Mouse (Mus musculus) neutrophil, adult 5-6 weeks (primary cell): ENCODE measurements around the gene Abt1. TPM values are rescaled to one million over a fixed set of nuclear protein-coding genes. Genes with fewer than 3 reads are reported as not detected.

Experiments
- ATAC-seq: fragments of 151-379, 151-347 bp; 2 replicates; pipeline ENCODE4 v1.8.0; 2017; ENCODE audit warnings: mild to moderate bottlenecking, moderate TSS enrichment; ENCODE audit not compliant: insufficient number of reproducible peaks, poor library complexity, low FRiP score, severe bottlenecking; ENCODE audit errors: extremely low read depth
- total RNA-seq: library from RNA; stranded (forward); fragments of 200-1000 nt; gene quantifications from 2 replicates; pipeline ENCODE4 v1.2.3, GENCODE M21; 2017

Abt1 gene
- total RNA-seq, 1 experiment from 2014 or later, result 10.2 TPM

GRCm38 (mm10) chr13:23372433-23372832 lies 51.2 kb downstream of the Abt1 start:
- no peak for ATAC-seq

GRCm38 (mm10) chr13:23370075-23370474 lies 53.6 kb downstream of the Abt1 start:
- ATAC-seq, result no peak

DNA sequence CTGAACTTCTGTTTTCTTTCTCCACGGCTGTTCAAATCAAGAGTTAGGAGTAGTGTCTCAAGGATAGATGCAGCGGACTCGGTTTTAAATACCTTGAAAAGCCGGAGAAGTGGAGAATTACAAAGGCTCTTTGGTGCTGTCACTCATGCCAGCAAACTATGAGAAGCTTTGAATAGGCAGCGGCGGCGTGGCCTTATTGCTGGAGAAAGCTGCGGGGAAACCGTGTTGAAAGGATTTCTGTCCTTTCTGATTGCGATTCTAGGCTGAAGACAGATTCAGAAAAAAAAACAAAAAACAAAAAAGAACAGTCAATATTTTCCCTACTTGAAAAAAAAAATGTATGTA lies 54.3 kb downstream of the Abt1 start:
- no peak for ATAC-seq

DNA sequence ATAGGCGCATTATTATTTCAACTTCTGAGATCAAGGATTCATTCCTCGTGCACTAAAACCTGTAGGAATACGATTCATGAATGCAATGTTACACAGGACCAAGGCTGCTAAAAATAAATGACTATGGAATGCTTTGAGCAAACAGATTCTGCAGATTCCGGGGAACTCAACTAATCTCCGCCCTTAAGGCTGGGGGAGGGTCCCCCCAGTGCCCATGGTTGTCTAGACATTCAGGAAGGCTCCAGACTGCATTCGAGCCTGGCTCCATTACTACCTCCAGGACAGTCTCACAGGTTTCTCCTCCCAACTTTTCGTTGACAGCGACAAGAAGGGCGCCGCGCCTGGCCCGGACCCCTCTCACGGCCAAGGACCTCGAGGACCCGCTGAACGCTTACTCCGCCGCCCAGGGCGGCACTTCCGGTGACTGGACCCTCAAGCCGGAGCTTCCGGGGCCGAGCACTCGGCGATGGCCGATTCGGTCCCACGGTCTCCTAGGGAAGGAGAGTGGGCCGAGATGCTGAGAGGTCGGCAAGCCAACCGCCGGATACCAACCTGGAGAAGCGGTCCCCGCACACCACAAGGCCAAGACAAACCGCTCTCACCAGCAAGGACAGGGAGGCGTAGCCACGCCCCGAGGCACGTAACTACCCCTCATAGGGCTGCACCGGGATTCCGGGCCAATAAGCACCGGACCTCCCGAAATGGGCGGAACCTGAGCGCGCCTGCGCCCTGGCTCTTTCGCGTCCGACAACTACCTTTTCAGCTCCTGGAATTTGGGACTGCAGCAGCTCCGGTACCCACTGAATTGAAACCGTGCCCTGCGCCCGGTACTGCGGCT lies 54.9 kb downstream of the Abt1 start, which contains the start of gene Zfp322a:
TSS of gene Zfp322a (minus strand) at position 626 of the 838 bp plus-strand sequence.
- peak; percentile 99 for ATAC-seq

Other genes with a start within 250 kb of the Abt1 start
- gene Vmn1r220, start 235.9 kb downstream of the Abt1 start, total RNA-seq, result 0.12 TPM in 1 of 2 replicates, not detected in the other
- 0.12 TPM in 1 of 2 replicates, not detected in the other for gene Vmn1r221, start 209.7 kb downstream of the Abt1 start, total RNA-seq
- gene Vmn1r222, start 187.9 kb downstream of the Abt1 start, total RNA-seq, result not detected in 2 replicates
- not detected in 2 replicates for gene Vmn1r223, start 176.7 kb downstream of the Abt1 start, total RNA-seq
- gene Zfp322a, start 54.7 kb downstream of the Abt1 start, total RNA-seq, result 34.4 and 34.6 TPM in 2 replicates
- gene Btn1a1, start 42.0 kb upstream of the Abt1 start, total RNA-seq, result not detected in 2 replicates
- gene Btn2a2, start 65.0 kb upstream of the Abt1 start, total RNA-seq, result 0.25 and 0.58 TPM in 2 replicates
- gene Hist1h4h, start 107.2 kb upstream of the Abt1 start, total RNA-seq, result 161 and 193 TPM in 2 replicates
- 3.5 and 5.0 TPM in 2 replicates for gene Hist1h2af, start 110.0 kb upstream of the Abt1 start, total RNA-seq
- not detected in 2 replicates for gene Hist1h3g, start 111.6 kb upstream of the Abt1 start, total RNA-seq
- gene Hist1h2bh, start 119.5 kb upstream of the Abt1 start, total RNA-seq, result 5.8 and 6.4 TPM in 2 replicates
- 21.9 and 24.1 TPM in 2 replicates for gene Hist1h3f, start 120.2 kb upstream of the Abt1 start, total RNA-seq
- 15.2 and 27.6 TPM in 2 replicates for gene Hist1h4f, start 127.8 kb upstream of the Abt1 start, total RNA-seq
- 28.5 and 28.7 TPM in 2 replicates for gene Hist1h1d, start 129.4 kb upstream of the Abt1 start, total RNA-seq
- gene Hist1h3e, start 138.5 kb upstream of the Abt1 start, total RNA-seq, result 50.8 and 54.4 TPM in 2 replicates
- 13.6 and 18.3 TPM in 2 replicates for gene Hist1h2ae, start 147.4 kb upstream of the Abt1 start, total RNA-seq
- 97.4 and 145 TPM in 2 replicates for gene Hist1h2bg, start 147.5 kb upstream of the Abt1 start, total RNA-seq
- gene Hist1h2bf, start 150.3 kb upstream of the Abt1 start, total RNA-seq, result 32.7 and 52.5 TPM in 2 replicates
- gene Hist1h2ad, start 150.5 kb upstream of the Abt1 start, total RNA-seq, result 33.4 and 78.8 TPM in 2 replicates
- 12.9 and 13.3 TPM in 2 replicates for gene Hist1h3d, start 151.9 kb upstream of the Abt1 start, total RNA-seq
- gene Hist1h4d, start 157.7 kb upstream of the Abt1 start, total RNA-seq, result 92.3 and 119 TPM in 2 replicates
- 83.4 and 97.3 TPM in 2 replicates for gene Hist1h2be, start 197.3 kb upstream of the Abt1 start, total RNA-seq
- 201 and 211 TPM in 2 replicates for gene Hist1h1e, start 198.7 kb upstream of the Abt1 start, total RNA-seq